In the genomic region with DNA sequence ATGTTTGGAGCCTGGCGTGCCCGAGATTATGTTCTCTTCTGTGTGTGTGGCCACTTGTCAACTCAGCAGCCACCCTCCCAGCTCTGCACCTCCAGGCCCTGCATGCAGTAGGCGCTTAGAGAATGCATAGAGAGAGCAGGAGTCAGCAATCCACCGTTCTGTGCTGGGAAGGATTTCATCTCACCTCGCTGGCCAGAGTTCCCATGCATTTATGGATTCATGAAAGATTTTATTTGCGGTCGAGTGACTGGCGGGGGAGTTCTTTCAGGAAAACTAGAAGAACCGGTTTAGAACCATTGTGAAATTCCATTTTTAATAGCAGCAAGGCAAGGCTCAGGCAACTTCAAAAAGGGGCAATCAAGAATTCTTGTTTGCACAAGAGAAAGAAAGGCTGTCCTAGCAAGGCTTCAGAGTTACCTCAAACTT, we compare ENCODE assay signal across 14 mouse cellular contexts.
DNase-seq lines count a peak whose midpoint lies in the region; ATAC-seq and TF ChIP-seq lines count a peak whose summit lies in the region.
"Had no signal": no experiment of that assay in that cellular context is flagged by ENCODE, and none has a peak within 500 bp of the region (broad histone marks: within the 10 kb centered on the region; RNA-seq: fewer than 3 reads in every experiment).

No protein-coding gene starts in this region.

- peaks cover 13% of the 10 kb centered on the region; the same call in 1 of the 2 replicates for H3K36me3 ChIP-seq in midbrain, embryonic 10.5 days
- no peaks in the 10 kb centered on the region for H3K36me3 ChIP-seq in midbrain, embryonic 14.5 days (ENCODE audit: control insufficient read depth, insufficient read depth, low read length)
- H3K36me3 ChIP-seq in kidney, adult 2 months (ENCODE audit: control insufficient read depth, insufficient read depth, low read length), result no peaks in the 10 kb centered on the region
- peaks cover 11% of the 10 kb centered on the region for H3K36me3 ChIP-seq in limb, embryonic 13.5 days
- no peaks in the 10 kb centered on the region for H3K36me3 ChIP-seq in stomach, embryonic 14.5 days (ENCODE audit: control insufficient read depth, insufficient read depth, low read length)
- H3K36me3 ChIP-seq in forebrain, embryonic 15.5 days, result no peaks in the 10 kb centered on the region
- H3K36me3 ChIP-seq: liver, embryonic 13.5 days had no signal

- no peak overlapping the region for H3K4me3 ChIP-seq in midbrain, embryonic 10.5 days
- no peak overlapping the region for H3K4me3 ChIP-seq in midbrain, embryonic 14.5 days (replicated peaks; ENCODE audit: low read depth, low read length)
- H3K4me3 ChIP-seq in kidney, adult 2 months (ENCODE audit: insufficient read depth, low read depth, low read length), result no peak overlapping the region
- H3K4me3 ChIP-seq in limb, embryonic 13.5 days, result no peak overlapping the region
- H3K4me3 ChIP-seq in stomach, embryonic 14.5 days (ENCODE audit: low read depth, low read length), result no peak overlapping the region
- no peak overlapping the region for H3K4me3 ChIP-seq in forebrain, embryonic 15.5 days
- H3K4me3 ChIP-seq: liver, embryonic 13.5 days; midbrain, embryonic 12.5 days; neural tube, embryonic 12.5 days had no signal

- TF ChIP-seq CTCF in kidney, adult 2 months (conservative IDR thresholded peaks at IDR 0.05; ENCODE audit: insufficient read depth, insufficient read length, low read depth, low read length), result no peak

- no peaks in the 10 kb centered on the region for H3K9me3 ChIP-seq in midbrain, embryonic 10.5 days (replicated peaks)
- no peaks in the 10 kb centered on the region for H3K9me3 ChIP-seq in midbrain, embryonic 14.5 days (ENCODE audit: control insufficient read depth, low read length)
- H3K9me3 ChIP-seq in limb, embryonic 13.5 days, result no peaks in the 10 kb centered on the region
- no peaks in the 10 kb centered on the region for H3K9me3 ChIP-seq in stomach, embryonic 14.5 days (ENCODE audit: control insufficient read depth, low read depth, low read length)
- H3K9me3 ChIP-seq in forebrain, embryonic 15.5 days, result no peaks in the 10 kb centered on the region
- H3K9me3 ChIP-seq: liver, embryonic 13.5 days; midbrain, embryonic 12.5 days; neural tube, embryonic 12.5 days had no signal

- ATAC-seq in midbrain, embryonic 14.5 days (ENCODE audit: low FRiP score, low TSS enrichment), result no peak
- peak; percentile 17; the same call in 1 of the 2 replicates for ATAC-seq in limb, embryonic 13.5 days (ENCODE audit: low FRiP score, low read depth)
- peak; percentile 76 for ATAC-seq in stomach, embryonic 14.5 days (ENCODE audit: insufficient number of reproducible peaks, insufficient read depth, low FRiP score, low read depth)
- no peak for ATAC-seq in forebrain, embryonic 15.5 days (replicated peaks)
- ATAC-seq: forebrain, embryonic 16.5 days had no signal

- DNase-seq in midbrain, embryonic 10.5 days (ENCODE audit: low spot score), result no peak
- no peak for DNase-seq in midbrain, embryonic 14.5 days
- DNase-seq in kidney, adult 2 months, result peak; percentile 74
- no peak for DNase-seq in layer of hippocampus, adult 9-11 months
- no peak for DNase-seq in right cerebral cortex, postnatal 14 days
- DNase-seq: heart, postnatal 4 days; liver, embryonic 13.5 days; thymus, postnatal 4 days had no signal

- no peaks in the 10 kb centered on the region for H3K27me3 ChIP-seq in midbrain, embryonic 10.5 days (ENCODE audit: low read depth, poor library complexity, severe bottlenecking)
- H3K27me3 ChIP-seq in midbrain, embryonic 14.5 days (ENCODE audit: control insufficient read depth, insufficient read depth, low read length), result no peaks in the 10 kb centered on the region
- no peaks in the 10 kb centered on the region for H3K27me3 ChIP-seq in kidney, adult 2 months (replicated peaks; ENCODE audit: control insufficient read depth, insufficient read depth, low read length)
- no peaks in the 10 kb centered on the region for H3K27me3 ChIP-seq in limb, embryonic 13.5 days
- H3K27me3 ChIP-seq in stomach, embryonic 14.5 days (ENCODE audit: control insufficient read depth, insufficient read depth, low read length), result no peaks in the 10 kb centered on the region
- H3K27me3 ChIP-seq in forebrain, embryonic 15.5 days, result no peaks in the 10 kb centered on the region
- H3K27me3 ChIP-seq: liver, embryonic 13.5 days; midbrain, embryonic 12.5 days; neural tube, embryonic 12.5 days had no signal

- no peak overlapping the region for H3K9ac ChIP-seq in midbrain, embryonic 14.5 days (replicated peaks; ENCODE audit: low read length)
- H3K9ac ChIP-seq in limb, embryonic 13.5 days, result no peak overlapping the region
- no peak overlapping the region for H3K9ac ChIP-seq in stomach, embryonic 14.5 days (replicated peaks; ENCODE audit: low read depth, low read length)
- no peak overlapping the region for H3K9ac ChIP-seq in forebrain, embryonic 15.5 days (replicated peaks)
- H3K9ac ChIP-seq: liver, embryonic 13.5 days; midbrain, embryonic 12.5 days; neural tube, embryonic 12.5 days had no signal

- H3K4me2 ChIP-seq in midbrain, embryonic 14.5 days (ENCODE audit: low read length), result no peak overlapping the region
- peak overlapping the region; percentile 30; the same call in 1 of the 2 replicates for H3K4me2 ChIP-seq in limb, embryonic 13.5 days (replicated peaks)
- no peak overlapping the region for H3K4me2 ChIP-seq in stomach, embryonic 14.5 days (replicated peaks; ENCODE audit: low read depth, low read length)
- no peak overlapping the region for H3K4me2 ChIP-seq in forebrain, embryonic 15.5 days (replicated peaks)
- H3K4me2 ChIP-seq: liver, embryonic 13.5 days; midbrain, embryonic 12.5 days; neural tube, embryonic 12.5 days had no signal

- peaks cover 51% of the 10 kb centered on the region for H3K4me1 ChIP-seq in midbrain, embryonic 10.5 days
- H3K4me1 ChIP-seq in midbrain, embryonic 14.5 days (ENCODE audit: control insufficient read depth, insufficient read depth, low read length), result peaks cover 12% of the 10 kb centered on the region
- peaks cover 13% of the 10 kb centered on the region for H3K4me1 ChIP-seq in kidney, adult 2 months (ENCODE audit: control insufficient read depth, insufficient read depth, low read length)
- peaks cover 85% of the 10 kb centered on the region for H3K4me1 ChIP-seq in limb, embryonic 13.5 days
- peaks cover 16% of the 10 kb centered on the region for H3K4me1 ChIP-seq in stomach, embryonic 14.5 days (ENCODE audit: control insufficient read depth, insufficient read depth, low read length)
- peaks cover 7% of the 10 kb centered on the region for H3K4me1 ChIP-seq in forebrain, embryonic 15.5 days
- H3K4me1 ChIP-seq: liver, embryonic 13.5 days had no signal

- no peak for TF ChIP-seq POLR2A in kidney, adult 2 months (IDR thresholded peaks at IDR 0.05; ENCODE audit: low read depth, low read length)

- peak overlapping the region; percentile 49; the same call in 1 of the 2 replicates for H3K27ac ChIP-seq in midbrain, embryonic 10.5 days (replicated peaks)
- H3K27ac ChIP-seq in midbrain, embryonic 14.5 days (replicated peaks; ENCODE audit: low read depth, low read length), result no peak overlapping the region
- H3K27ac ChIP-seq in kidney, adult 2 months (ENCODE audit: insufficient read depth, low read depth, low read length), result peak overlapping the region; percentile 66
- H3K27ac ChIP-seq in limb, embryonic 13.5 days, result peak overlapping the region; percentile 75; the same call in 1 of the 2 replicates
- peak overlapping the region; percentile 89; the same call in 1 of the 2 replicates for H3K27ac ChIP-seq in stomach, embryonic 14.5 days (ENCODE audit: low read length)
- no peak overlapping the region for H3K27ac ChIP-seq in forebrain, embryonic 15.5 days (replicated peaks)
- H3K27ac ChIP-seq: liver, embryonic 13.5 days; midbrain, embryonic 12.5 days; neural tube, embryonic 12.5 days had no signal

- WGBS in midbrain, embryonic 10.5 days, result 81% methylated on average over 9 of the region's 9 CpGs
- WGBS in midbrain, embryonic 14.5 days, result 76% methylated on average over 9 of the region's 9 CpGs
- 54% methylated on average over 9 of the region's 9 CpGs for WGBS in kidney, adult 2 months
- WGBS in limb, embryonic 13.5 days, result 29% methylated on average over 9 of the region's 9 CpGs
- WGBS in stomach, embryonic 14.5 days, result 60% methylated on average over 9 of the region's 9 CpGs
- 76% methylated on average over 9 of the region's 9 CpGs for WGBS in forebrain, embryonic 15.5 days

Comparison
In these comparisons a context has a peak if more than half of its experiments do, and no peak if none do; other contexts are left out.
1. H3K27ac ChIP-seq: peak in midbrain, embryonic 10.5 days (single experiment), kidney, adult 2 months (single experiment), limb, embryonic 13.5 days (single experiment) and stomach, embryonic 14.5 days (single experiment); none in midbrain, embryonic 14.5 days (single experiment) and forebrain, embryonic 15.5 days (single experiment).
2. ATAC-seq: peak in limb, embryonic 13.5 days (single experiment) and stomach, embryonic 14.5 days (single experiment); none in midbrain, embryonic 14.5 days (single experiment) and forebrain, embryonic 15.5 days (single experiment).